Mouse (Mus musculus): ENCODE measurements around the gene Vmp1. TPM values are rescaled to one million over a fixed set of nuclear protein-coding genes. Genes with fewer than 3 reads are reported as not detected.

Gene Vmp1
- total and polyA plus RNA-seq, 3 experiments, result 80.9 to 209 (median 167) TPM

DNA sequence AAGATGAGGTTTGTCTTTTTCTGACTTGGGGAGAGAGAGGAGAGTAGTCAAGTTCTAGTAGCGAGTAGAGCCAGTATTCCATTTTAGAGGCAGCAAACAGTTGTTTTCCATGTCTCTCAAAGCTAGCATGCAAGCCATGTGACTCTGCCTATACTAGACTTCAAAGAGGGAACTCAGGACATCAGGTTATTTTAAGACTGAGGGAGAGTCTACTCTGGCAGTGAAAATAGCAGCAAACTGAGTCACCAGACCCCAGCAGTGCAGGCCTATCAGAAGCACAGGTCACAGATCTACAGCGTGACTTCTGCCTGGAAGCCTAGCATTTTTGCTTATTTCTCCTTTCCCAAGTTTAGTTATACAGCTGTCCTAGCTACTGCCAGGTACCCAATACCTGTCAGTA is 47.8 kb upstream of the Vmp1 start:
- Histone ChIP-seq H3K27me3 (replicated peaks) (no peaks in the 10 kb centered on the region), H3K36me3 (replicated peaks in 1 of 2; ENCODE audit: control insufficient read depth in 1 of 2, insufficient read depth in 1 of 2, low read length in 1 of 2) (peaks cover 45 to 79% of the 10 kb centered on the region in 2 experiments)

DNA sequence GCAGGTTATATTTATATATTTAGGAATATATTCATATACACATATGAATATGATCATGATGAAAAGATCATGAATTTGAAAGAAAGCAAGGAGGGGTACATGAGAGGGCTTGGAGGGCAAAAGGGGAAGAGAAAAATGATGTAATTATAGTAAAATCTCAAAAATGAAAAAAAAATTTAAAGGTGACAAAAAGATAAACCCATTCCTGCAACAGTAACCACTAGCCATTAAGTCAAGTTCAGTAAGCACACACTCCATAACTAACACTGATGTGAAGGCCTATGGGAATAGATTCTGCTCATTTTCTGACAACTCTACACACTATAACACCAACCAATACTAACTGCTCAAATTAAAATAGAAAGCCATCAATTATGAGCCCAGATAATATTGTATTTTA is 42.0 kb upstream of the Vmp1 start:
- in situ Hi-C loops (cut with MboI; ENCODE audit: low pct_ligation_motif_present, low pct_unique_long_range_greater_than_20kb, low sequenced_read_pairs) (no loop called here), dilution Hi-C loops (cut with MboI; ENCODE audit: extremely low pct_ligation_motif_present, extremely low pct_unique_long_range_greater_than_20kb, low sequenced_read_pairs) (no loop called here)
- H3K27me3 ChIP-seq (replicated peaks), result no peaks in the 10 kb centered on the region
- H3K27ac ChIP-seq (ENCODE audit: insufficient read depth, low read depth), result no peak overlapping the region
- H3K4me3 ChIP-seq (replicated peaks in 1 of 3; ENCODE audit: low read depth in 2 of 3, low read length in 2 of 3, poor library complexity in 1 of 3), result no peak overlapping the region
- no peaks in the 10 kb centered on the region for H3K9me3 ChIP-seq (replicated peaks; ENCODE audit: low read length)
- no peak for DNase-seq (ENCODE audit: extremely low read depth)
- no peak overlapping the region for H3K4me2 ChIP-seq (ENCODE audit: insufficient read depth, low read depth, poor library complexity, severe bottlenecking)
- H3K9ac ChIP-seq (ENCODE audit: insufficient read depth, low read depth), result no peak overlapping the region
- peaks cover 0 to 28% of the 10 kb centered on the region in 2 experiments; a peak in 2 of 4 replicates for H3K4me1 ChIP-seq (ENCODE audit: control insufficient read depth in 1 of 2, insufficient read depth in 2 of 2)
- peaks cover 13% of the 10 kb centered on the region for H3K79me2 ChIP-seq (replicated peaks; ENCODE audit: control insufficient read depth, extremely low read depth, insufficient read depth, poor library complexity, severe bottlenecking)
- H3K36me3 ChIP-seq (replicated peaks in 1 of 2; ENCODE audit: control insufficient read depth in 1 of 2, insufficient read depth in 1 of 2, low read length in 1 of 2), result peaks cover 51 to 77% of the 10 kb centered on the region in 2 experiments
- TF ChIP-seq KAT2A (IDR thresholded peaks at IDR 0.05; ENCODE audit: insufficient replicate concordance, low read length) (no peak), TBP (conservative IDR thresholded peaks at IDR 0.05; ENCODE audit: low read depth, low read length) (no peak), NELFE (IDR thresholded peaks at IDR 0.05; ENCODE audit: low read depth, low read length) (no peak), JUN (IDR thresholded peaks at IDR 0.05; ENCODE audit: insufficient read depth, low read depth, low read length) (no peak), CTCF (conservative IDR thresholded peaks at IDR 0.05 in 1 of 2, IDR thresholded peaks at IDR 0.05 in 1 of 2; ENCODE audit: low read depth in 2 of 2, low read length in 2 of 2) (no peak), CHD2 (IDR thresholded peaks at IDR 0.05; ENCODE audit: low read length) (no peak), USF2 (conservative IDR thresholded peaks at IDR 0.05; ENCODE audit: low read depth, low read length) (no peak)

More for the DNA sequence above, 47.8 kb upstream of the Vmp1 start:
- peak; percentile 38 for DNase-seq (ENCODE audit: extremely low read depth)
- H3K9me3 ChIP-seq (replicated peaks; ENCODE audit: low read length), result no peaks in the 10 kb centered on the region
- no peak for TF ChIP-seq NELFE (IDR thresholded peaks at IDR 0.05; ENCODE audit: low read depth, low read length)
- TF ChIP-seq MEF2A (IDR thresholded peaks at IDR 0.05; ENCODE audit: borderline replicate concordance, low read depth, low read length), result peak; percentile 45; the same call in 1 of the 2 replicates
- no peak for TF ChIP-seq TBP (conservative IDR thresholded peaks at IDR 0.05; ENCODE audit: low read depth, low read length)
- no peak for TF ChIP-seq POLR2AphosphoS2 (IDR thresholded peaks at IDR 0.05; ENCODE audit: low read depth, low read length)
- no peak for TF ChIP-seq TCF12 (IDR thresholded peaks at IDR 0.05; ENCODE audit: low read depth, low read length)
- TF ChIP-seq ZKSCAN1 (IDR thresholded peaks at IDR 0.05; ENCODE audit: borderline replicate concordance, low read depth, low read length), result no peak
- peak; percentile 21; the same call in 1 of the 2 replicates for TF ChIP-seq BHLHE40 (IDR thresholded peaks at IDR 0.05; ENCODE audit: low read depth, low read length)
- no peak for TF ChIP-seq HCFC1 (IDR thresholded peaks at IDR 0.05; ENCODE audit: low read depth, low read length)
- TF ChIP-seq ETS1 (conservative IDR thresholded peaks at IDR 0.05; ENCODE audit: low read depth, low read length), result no peak
- TF ChIP-seq UBTF (IDR thresholded peaks at IDR 0.05; ENCODE audit: low read depth, low read length), result no peak
- no peak overlapping the region for H3K27ac ChIP-seq (ENCODE audit: insufficient read depth, low read depth)
- no peak overlapping the region for H3K4me3 ChIP-seq (replicated peaks in 1 of 3; ENCODE audit: low read depth in 2 of 3, low read length in 2 of 3, poor library complexity in 1 of 3)
- in situ Hi-C loops (cut with MboI; ENCODE audit: low pct_ligation_motif_present, low pct_unique_long_range_greater_than_20kb, low sequenced_read_pairs), result no loop called here
- dilution Hi-C loops (cut with MboI; ENCODE audit: extremely low pct_ligation_motif_present, extremely low pct_unique_long_range_greater_than_20kb, low sequenced_read_pairs), result no loop called here
- H3K79me2 ChIP-seq (replicated peaks; ENCODE audit: control insufficient read depth, extremely low read depth, insufficient read depth, poor library complexity, severe bottlenecking), result peaks cover 49% of the 10 kb centered on the region
- no peak overlapping the region for H3K4me2 ChIP-seq (ENCODE audit: insufficient read depth, low read depth, poor library complexity, severe bottlenecking)
- no peak overlapping the region for H3K9ac ChIP-seq (ENCODE audit: insufficient read depth, low read depth)
- H3K4me1 ChIP-seq (ENCODE audit: control insufficient read depth in 1 of 2, insufficient read depth in 2 of 2), result peaks cover 6 to 60% of the 10 kb centered on the region in 2 experiments

Data from CH12.LX (cell line).